Mouse (Mus musculus): ENCODE measurements around the gene Ranbp2. TPM values are rescaled to one million over a fixed set of nuclear protein-coding genes. Genes with fewer than 3 reads are reported as not detected.

Ranbp2 gene
- 12.1 and 14.7 TPM in 2 replicates for polyA plus RNA-seq (2012; rRNA removed)

DNA sequence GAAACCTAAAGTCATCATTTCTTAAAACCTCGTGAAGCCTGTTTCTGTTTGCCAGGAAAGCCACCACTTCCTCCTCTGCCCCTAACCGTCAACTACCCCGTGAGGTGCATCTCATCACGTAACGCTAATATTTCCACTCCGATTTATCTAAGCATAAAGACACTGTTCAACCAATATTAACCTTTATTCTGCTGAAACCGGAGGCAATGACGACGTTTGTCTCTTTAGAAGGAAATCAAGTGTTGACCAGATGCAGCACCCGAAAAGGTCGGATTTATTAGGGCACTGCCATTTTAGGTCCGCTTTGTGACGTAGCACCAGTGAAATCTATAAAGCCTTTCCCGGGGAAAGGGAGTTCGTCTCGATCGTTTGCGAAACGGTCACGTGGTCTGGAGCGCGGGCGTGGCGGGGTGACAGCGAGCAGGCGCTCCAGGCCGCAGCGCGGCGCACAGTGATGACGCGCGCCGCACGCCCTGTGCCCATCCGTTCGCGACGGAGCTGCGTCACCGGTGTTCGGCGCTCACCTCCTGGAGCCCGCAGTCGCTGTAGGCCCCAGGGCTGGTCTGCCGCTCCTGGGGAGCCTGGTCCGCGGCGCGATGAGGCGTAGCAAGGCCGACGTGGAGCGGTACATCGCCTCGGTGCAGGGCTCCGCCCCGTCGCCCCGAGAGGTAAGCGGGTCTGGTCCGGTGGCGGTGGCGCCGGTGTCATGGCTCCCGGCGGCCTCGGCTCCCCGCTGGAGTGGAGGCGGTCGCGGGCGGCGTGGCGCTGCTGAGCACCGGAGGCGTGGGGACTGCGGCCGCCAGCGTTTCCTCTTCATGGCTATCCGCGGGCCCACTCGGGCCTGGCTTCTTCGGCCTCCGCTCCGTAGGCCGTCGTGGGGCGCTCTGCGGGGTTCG lies at the start of gene Ranbp2:
Ranbp2 (plus strand) TSS at position 537 of the 896 bp plus-strand sequence.

DNA sequence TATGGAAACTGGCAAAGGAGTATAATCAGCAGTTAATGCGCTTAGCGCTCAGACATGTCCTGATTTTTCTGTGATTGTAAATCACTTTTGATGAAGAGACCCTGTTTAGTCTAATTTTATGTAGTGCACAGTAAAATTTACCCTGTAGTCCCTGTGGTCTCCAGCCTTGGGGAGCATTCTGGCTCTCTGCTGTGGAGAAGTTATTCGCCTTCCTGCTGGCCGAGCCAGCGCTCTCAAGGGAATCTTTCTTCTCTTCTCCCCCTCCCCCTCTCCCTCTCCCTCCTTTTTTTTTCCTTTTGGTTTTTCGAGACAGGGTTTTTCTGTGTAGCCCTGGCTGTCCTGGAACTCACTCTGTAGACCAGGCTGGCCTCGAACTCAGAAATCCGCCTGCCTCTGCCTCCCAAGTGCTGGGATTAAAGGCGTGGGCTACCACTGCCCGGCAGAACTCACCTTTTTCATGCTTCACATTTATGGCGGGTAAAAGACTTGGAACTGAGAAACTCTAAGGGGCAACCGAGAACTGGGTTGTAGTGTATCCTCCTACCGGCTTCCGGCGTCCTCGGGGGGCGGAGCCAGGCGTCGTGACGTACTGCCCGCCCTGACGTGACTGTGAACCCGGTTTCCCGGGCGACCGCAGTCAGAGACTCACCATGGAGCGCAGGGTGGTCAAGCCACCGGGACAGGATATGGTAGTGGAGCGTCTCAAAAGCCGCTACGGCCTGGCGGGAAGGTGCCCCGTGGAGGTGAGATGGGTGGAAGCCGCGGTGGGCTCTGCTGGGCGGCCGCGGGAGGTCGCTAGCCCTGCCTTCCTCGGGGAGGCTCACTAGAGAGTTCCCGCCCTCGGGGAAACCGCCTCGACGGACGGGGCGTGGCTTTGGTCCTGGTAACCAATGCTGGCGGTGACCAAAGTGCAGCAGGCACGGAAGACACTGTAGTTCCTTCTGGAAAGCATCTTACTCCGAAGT lies 50.9 kb downstream of the Ranbp2 start, which contains the start of gene Ccdc138:
Ccdc138 (plus strand) TSS at position 629 of the 965 bp plus-strand sequence.

Other genes with a start within 250 kb of the Ranbp2 start
- not detected in 2 replicates for gene AW822073, start 222.0 kb upstream of the Ranbp2 start, polyA plus RNA-seq (2012; rRNA removed)
- gene Duxf3, start 214.2 kb upstream of the Ranbp2 start, polyA plus RNA-seq (2012; rRNA removed): not detected in 2 replicates
- not detected in 2 replicates for gene Gm4981, start 210.2 kb upstream of the Ranbp2 start, polyA plus RNA-seq (2012; rRNA removed)
- 9.4 and 9.7 TPM in 2 replicates for gene Gcc2, start 191.4 kb upstream of the Ranbp2 start, polyA plus RNA-seq (2012; rRNA removed)
- gene Lims1, start 123.5 kb upstream of the Ranbp2 start, polyA plus RNA-seq (2012; rRNA removed): 22.5 and 24.4 TPM in 2 replicates
- 1.4 and 1.5 TPM in 2 replicates for gene Ccdc138, start 51.0 kb downstream of the Ranbp2 start, polyA plus RNA-seq (2012; rRNA removed)
- under 0.01 and 0.01 TPM in 2 replicates for gene Edar, start 228.7 kb downstream of the Ranbp2 start, polyA plus RNA-seq (2012; rRNA removed)